Mouse (Mus musculus) layer of hippocampus, adult 18-20 months (tissue): ENCODE data around the gene Cldn8. TPM values are rescaled to one million over a fixed set of nuclear protein-coding genes. Genes with fewer than 3 reads are reported as not detected.

Source experiments
- DNase-seq, 2 experiments: peaks; one replicate each; pipeline ENCODE4 v3.0.0; 2022; ENCODE audit warnings: low spot score in 2 of 2
- long read RNA-seq: library from polyadenylated mRNA; stranded (forward); transcript quantifications from one replicate; pipeline ENCODE4 v2.0.0, GENCODE M21; 2021
- total RNA-seq, 2 experiments: library from RNA; stranded (reverse); gene quantifications; 2 replicates each; pipeline ENCODE4 v1.2.3; 2021

Cldn8 gene
- not detected for total RNA-seq
- long read RNA-seq = 0 reads

DNA sequence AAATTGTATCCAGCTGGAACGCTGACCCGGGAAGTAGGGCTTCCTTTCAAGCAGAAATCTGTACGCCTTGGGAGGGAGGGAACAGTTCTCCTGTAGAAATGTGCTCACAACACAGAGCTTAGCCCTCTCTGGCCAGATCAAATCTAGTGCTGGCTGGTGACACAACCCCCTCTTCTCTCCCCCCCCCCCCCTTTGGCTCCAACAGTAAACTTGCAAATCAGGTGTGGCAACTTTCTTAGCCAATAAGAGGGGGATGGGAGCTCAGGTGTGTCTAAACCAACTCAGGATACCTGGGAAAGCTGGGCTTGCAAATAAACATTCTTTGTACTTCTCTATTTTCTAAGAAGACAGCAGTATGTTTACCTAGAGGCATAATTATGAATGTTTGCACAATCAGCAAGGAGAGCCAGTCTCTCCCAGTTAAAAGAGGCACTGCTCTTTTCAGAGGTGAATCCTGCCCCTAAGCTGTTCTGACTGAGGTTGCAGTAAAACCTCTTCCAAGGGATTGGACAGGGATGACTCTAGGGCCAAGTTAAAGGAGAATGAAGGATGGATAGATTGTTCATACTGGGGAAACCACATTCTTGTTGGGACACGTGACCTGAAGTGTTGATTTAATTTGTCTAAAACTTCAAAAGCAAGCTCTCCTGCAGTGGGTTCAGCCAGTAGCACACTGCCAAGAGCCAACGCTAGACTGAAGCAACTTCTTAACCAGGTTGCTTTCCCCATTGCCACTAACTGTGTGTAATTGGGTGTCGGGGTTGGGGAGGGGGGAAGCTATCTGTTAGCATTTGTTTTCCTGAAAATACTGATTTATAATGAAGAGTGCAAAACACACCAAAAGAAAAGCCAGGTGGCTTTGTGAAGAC is at the start of gene Cldn8:
Gene Cldn8 (minus strand): TSS at position 139 of the 869 bp plus-strand sequence.
- no peak for DNase-seq

DNA sequence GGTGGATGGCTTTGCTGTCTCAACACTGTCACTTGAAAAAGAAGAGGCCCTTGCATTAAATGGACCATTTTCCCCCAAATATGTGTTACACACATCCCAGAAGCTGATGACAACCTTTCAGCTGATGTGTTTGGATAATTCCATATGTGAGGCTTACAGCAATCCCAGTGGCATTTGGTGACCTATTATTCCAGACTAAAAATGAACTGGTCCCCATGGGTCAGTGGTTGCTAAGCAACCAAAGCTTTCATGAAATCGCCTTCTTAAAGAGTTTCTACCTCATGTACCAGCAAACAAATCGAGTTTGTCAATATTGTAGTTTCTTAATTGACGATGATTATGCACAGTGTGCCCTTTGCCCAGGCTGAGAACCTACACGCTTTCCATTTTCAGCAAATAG is 49.7 kb upstream of the Cldn8 start:
- no peak for DNase-seq

DNA sequence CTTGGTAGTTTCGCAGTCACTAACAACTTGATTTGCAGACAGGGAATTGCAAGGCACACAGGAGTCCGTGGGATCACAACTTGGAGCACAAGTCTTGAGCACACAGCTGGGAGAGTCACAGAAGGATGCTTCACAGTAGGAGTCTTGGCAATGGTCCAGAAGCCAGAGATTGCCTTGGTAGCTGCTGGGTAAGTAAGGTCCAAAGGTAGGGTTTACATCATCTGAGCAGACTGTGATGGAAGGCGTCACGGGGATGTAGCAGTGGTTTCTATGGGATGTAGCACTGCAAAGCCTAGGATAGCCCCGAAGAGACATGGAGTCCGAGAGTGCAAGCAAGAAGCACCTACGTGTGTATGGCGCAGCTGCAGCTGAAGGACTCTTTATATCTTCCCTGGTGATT is 48.9 kb upstream of the Cldn8 start, which contains the start of gene Krtap24-1:
Gene Krtap24-1 (minus strand): TSS at position 358 of the 400 bp plus-strand sequence.
- DNase-seq = no peak

DNA sequence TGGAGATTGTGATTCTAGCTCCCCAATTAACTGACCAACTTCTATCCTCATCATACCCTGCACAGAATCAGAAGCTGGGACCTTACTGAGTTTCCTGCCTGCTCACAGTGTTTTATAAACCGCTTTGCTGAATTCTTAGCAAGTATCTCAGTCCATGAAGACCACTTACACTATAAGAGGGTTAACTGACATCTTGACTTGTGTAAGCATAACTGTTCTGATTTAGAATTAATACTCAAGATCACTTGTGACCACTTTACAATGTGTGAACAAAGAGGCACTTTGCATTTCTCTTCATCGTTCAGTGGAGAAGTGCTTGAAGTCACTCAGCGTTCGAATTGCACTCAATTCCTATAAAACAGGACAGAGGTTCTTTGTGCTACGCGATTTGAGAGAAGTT is 41.6 kb upstream of the Cldn8 start:
- no peak for DNase-seq

DNA sequence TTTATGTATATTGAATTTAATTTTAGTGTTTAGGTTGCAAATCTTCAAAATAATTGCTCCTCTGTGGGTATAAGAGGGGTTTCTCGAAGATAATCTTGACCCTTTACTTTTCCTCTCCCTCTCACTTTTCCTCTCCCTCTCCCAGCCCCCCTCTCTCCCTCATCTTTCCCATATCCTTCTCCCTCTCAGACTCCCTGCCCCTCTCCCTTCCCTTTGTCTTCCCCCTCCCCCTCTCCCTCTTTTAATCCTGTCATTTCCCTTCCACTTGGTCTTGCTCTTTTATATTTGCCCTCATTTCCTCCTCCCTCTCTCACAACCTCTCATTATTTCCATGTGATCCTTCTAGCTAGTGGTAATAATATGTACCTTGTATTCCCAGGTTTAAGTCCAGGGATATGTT is 39.5 kb upstream of the Cldn8 start:
- DNase-seq = no peak

DNA sequence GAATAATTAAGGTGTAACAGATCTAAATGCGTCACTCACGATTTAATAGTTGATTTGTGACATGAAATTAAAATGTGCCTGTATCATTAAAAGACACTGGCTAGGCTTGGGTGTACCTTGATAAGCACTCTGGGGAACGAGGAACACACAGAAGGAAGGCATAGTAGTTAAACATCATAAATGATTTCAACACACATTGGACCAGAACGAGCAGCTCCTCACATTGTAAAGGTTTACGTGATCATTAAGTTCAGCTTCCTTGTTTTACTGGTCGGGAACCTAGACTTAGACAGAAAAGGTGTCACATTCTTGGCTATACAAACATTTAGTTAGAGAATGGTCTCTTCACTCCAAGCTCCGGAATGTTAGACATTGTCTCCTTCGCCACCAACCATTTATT is 37.3 kb upstream of the Cldn8 start:
- DNase-seq = no peak

GRCm38 (mm10) chr16:88599504-88600237 is 36.7 kb upstream of the Cldn8 start:
- no peak for DNase-seq

GRCm38 (mm10) chr16:88592758-88593157 is 29.8 kb upstream of the Cldn8 start:
- DNase-seq = no peak

GRCm38 (mm10) chr16:88583338-88583737 is 20.4 kb upstream of the Cldn8 start:
- DNase-seq = no peak

GRCm38 (mm10) chr16:88575885-88576679 is 13.1 kb upstream of the Cldn8 start:
- no peak for DNase-seq

DNA sequence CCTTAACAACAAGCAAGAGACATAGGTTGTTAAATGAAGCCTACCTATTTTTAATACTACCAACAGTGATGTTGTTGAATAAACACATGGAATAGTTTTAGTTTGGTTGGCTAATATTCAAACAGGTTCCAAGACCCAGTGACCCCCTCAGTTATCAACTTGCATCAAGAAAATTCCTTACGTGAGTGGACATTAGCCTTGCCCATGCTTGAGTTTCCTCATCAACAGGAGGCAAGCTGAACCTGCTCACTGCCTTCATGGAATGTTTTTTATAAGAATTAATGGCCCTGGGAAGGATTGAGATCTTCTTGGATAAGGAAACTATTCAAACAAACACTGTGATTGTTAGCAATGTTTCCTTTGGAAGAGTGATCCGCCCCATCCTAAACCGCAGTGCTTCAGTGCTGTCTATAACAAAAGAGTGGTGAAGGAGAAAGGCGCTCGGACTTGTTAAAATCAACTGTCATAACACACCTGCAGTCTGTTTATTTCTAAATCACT is 10.0 kb upstream of the Cldn8 start:
- no peak for DNase-seq

GRCm38 (mm10) chr16:88570136-88570535 is 7.2 kb upstream of the Cldn8 start:
- DNase-seq = no peak

DNA sequence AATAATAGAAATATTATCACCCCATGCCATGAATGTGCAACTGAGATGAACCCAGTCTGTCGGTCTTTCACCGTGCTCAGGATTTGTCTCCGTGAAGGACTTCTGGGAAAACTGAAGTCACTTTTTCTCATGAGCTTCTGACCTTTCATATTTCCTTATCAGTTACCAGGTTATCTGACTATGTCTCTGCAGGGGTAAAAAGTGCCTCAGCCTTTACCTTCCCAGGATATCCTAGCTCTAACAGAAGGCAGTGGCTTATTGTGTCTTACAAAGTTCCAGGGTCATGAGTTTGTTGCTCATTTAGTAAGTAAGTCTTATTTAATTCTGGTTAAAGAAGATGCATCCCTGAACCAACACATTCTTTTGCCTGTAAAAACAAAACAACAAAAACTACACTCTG is 6.7 kb upstream of the Cldn8 start:
- no peak for DNase-seq

DNA sequence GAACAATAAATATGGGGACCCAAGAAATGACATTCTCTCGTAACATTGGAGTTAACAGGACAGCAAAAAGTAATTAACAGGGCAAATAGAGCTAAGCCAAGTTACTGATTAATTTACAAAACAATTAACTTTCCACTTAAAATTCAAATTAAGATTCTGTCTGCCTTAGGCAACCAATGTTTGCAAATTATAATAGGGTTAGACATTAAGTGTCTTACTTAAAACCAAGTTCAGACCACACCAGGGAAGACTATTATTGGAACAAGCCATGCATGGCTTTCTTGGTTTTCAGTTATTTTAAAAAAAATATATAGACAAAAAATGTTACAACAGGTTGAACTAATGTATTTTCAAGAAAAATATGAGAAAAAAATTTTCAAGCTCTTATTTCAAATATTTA is 6.1 kb upstream of the Cldn8 start:
- DNase-seq = no peak

GRCm38 (mm10) chr16:88561617-88562164 is 1.3 kb downstream of the Cldn8 start:
- no peak for DNase-seq

DNA sequence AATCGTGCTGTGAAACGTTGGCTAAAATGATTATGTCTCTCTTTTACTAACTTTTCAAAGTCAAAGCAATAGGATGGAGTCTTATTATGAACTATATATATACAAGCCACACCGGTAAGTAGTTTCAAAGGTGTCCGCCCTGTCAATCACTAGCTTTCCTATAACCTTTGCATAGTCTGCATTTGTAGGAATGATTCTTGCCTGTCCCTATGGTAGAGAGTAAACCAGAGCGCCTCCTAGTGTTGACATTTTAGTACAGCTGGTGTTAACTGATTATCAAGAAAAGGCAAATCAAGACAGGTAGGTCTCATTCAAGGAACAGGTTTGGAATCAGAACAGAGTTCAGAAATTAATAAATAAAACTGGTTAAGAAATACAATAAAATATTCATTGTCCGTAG is 20.5 kb downstream of the Cldn8 start:
- peak in 1 of 2 experiments; percentile 48 for DNase-seq

GRCm38 (mm10) chr16:88539841-88540487 is 23.0 kb downstream of the Cldn8 start:
- DNase-seq = no peak

DNA sequence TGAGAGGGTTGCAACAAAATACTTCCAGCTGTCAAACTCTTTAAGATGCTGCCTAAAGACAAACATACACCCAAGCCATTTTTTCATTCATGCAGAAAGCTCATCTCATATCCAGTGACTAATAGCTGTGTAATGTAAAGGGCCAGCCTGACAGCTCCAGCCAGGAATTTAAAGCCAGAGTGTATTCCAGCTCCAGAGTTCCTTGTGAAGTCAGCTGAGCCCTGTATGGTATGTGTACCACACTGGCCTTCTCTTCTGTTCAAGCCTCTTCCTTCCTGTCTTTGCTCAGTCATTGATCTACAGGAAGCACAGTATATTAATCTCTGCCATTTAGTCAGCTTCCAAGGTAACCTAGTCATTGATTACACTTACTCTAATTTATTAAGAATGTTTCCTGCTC is 51.6 kb downstream of the Cldn8 start:
- no peak for DNase-seq
